Mouse (Mus musculus): ENCODE data around the gene Ankrd13d. TPM values are rescaled to one million over a fixed set of nuclear protein-coding genes. Genes with fewer than 3 reads are reported as not detected.
A peak's percentile ranks its signal among the peaks of the same experiment; 100 is the strongest.

Gene Ankrd13d
- polyA plus RNA-seq, 1 experiment from 2014 or later, result 13.5 TPM

DNA sequence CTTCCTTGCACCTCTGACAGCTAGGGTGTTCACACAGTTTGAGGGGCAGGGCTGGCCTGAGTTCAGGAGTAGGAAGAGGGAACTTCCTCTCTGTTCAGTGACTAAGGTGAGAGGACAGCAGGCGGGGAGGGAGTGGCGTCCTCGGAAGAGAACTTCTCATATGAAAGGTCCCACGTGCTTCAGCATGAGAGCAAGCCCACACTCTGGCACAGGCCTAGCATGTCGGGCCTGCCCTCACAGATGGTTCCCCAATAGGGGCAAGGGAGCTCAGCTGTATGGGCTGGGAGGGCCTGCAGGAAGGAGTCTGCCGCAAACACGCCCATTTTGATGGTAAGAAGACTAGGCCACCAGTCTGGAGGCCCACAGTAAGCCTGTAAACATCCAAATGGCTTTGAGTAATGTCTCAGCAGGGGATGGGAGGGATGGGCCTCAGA lies 17.4 kb upstream of the Ankrd13d start:
- Histone ChIP-seq H3K36me3 (peaks cover 13% of the 10 kb centered on the region), H3K27ac (no peak overlapping the region; the same call in 1 of the 2 replicates), H3K9me3 (no peaks in the 10 kb centered on the region), H3K4me2 (no peak overlapping the region), H3K9ac (0 out of 2 replicates have a peak overlapping the region, but pooled peaks have one; percentile 27), H3K4me3 (no peak overlapping the region), H3K4me1 (peaks cover 67% of the 10 kb centered on the region), H3K27me3 (no peaks in the 10 kb centered on the region)
- 60% methylated on average over 7 of the region's 7 CpGs for WGBS
- ATAC-seq (ENCODE audit: insufficient number of reproducible peaks, insufficient read depth, low FRiP score, low TSS enrichment, low read depth), result no peak

DNA sequence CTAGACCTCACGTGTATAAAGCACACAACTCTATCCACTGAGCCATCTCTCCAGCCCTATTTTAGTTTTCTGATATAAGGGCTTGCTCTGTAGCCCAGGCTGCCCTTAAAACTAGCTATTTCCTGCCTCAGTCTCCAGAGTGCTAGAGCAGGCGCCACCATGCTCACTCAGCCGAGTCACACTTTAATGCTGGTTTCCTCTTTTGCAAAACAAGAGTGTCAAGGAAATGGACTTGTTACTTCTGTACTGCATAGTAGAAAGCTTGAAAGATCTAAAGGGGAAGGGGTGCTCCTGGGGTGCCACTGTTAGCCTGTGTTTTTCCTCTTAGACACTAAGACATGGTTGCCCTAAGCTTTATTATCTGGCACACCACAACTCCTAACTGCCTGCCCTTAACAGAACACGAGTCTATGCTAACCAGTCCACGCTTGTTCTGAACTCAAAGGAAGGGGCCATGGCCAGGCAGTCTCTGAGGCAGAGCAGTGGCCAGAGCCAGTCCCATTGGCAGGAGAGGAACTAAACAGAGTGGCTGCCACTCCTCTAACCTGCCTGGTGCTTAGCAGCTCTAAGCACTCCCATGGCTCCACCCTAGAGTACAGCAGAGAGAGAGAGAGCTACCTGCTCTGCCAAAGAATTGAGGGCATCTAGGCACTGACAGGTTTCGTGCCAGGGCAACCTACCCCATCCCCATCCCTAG lies 16.8 kb upstream of the Ankrd13d start:
- Histone ChIP-seq H3K4me1 (peaks cover 66% of the 10 kb centered on the region), H3K4me3 (no peak overlapping the region), H3K9me3 (no peaks in the 10 kb centered on the region), H3K9ac (0 out of 2 replicates have a peak overlapping the region, but pooled peaks have one; percentile 27), H3K4me2 (no peak overlapping the region), H3K27me3 (no peaks in the 10 kb centered on the region), H3K27ac (no peak overlapping the region), H3K36me3 (peaks cover 18% of the 10 kb centered on the region)
- ATAC-seq (ENCODE audit: insufficient number of reproducible peaks, insufficient read depth, low FRiP score, low TSS enrichment, low read depth), result no peak
- 83% methylated on average over 6 of the region's 6 CpGs for WGBS

DNA sequence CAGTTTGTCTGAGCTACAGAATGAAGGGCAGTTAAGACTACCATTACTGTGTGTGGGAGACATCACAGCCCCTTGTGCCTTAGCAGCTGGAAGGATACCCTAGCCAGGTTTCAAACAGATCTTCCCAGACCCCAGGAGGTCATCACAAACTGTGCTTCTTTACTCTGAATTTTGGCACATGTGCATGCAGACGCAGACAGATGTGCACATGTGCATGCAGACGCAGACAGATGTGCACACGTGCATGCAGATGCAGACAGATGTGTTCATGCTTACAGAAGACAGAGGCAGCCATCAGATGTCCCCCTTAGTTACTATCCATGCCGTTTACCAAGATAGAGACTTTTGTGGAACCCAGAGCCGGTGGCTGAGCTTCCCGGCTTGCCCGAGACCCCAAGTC lies 16.2 kb upstream of the Ankrd13d start:
- Histone ChIP-seq H3K4me1 (peaks cover 64% of the 10 kb centered on the region), H3K9ac (no peak overlapping the region), H3K27me3 (no peaks in the 10 kb centered on the region), H3K4me2 (no peak overlapping the region), H3K9me3 (no peaks in the 10 kb centered on the region), H3K27ac (no peak overlapping the region), H3K36me3 (peaks cover 24% of the 10 kb centered on the region), H3K4me3 (no peak overlapping the region)
- 85% methylated on average over 7 of the region's 7 CpGs for WGBS
- no peak for ATAC-seq (ENCODE audit: insufficient number of reproducible peaks, insufficient read depth, low FRiP score, low TSS enrichment, low read depth)

DNA sequence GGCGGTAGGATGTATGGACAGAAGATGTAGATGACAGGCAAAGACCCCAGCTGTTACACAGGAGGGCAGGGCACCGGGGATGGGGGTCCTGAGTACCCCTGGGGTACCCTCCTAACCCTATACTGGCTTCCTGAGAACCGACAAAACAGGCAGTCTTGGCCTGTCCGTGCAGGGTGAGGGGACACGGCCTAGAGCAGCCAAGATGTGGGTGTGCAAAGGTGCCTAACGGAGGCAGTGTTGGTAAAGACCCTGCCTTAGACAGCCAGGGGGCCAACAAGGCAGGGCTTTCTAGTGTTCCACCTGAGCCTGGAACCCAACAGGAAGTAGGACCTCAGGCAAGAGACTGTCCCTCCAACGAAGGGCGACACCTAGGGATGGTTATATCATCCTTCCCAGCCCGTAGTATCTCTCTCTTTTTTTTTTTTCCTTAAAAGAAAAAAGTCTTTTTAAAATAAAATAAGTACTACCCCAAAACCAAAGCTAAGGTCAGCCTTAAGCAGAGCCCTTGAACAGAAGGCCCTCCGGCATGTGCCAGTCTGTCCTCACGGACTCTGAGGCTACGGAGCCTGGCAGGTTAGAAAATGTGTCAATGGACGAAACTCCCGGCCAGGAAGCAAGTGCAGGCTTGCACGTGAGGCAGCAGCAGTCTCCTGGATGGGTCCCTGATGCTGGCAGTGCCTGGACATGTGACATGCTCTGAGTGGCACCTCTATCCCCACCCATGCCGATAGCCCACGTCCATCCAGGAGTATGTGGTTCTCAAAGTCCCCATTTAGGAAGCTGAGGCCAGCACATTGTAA lies 15.6 kb upstream of the Ankrd13d start:
- Histone ChIP-seq H3K27me3 (no peaks in the 10 kb centered on the region), H3K4me1 (peaks cover 58% of the 10 kb centered on the region)
- 80% methylated on average over 17 of the region's 17 CpGs for WGBS

DNA sequence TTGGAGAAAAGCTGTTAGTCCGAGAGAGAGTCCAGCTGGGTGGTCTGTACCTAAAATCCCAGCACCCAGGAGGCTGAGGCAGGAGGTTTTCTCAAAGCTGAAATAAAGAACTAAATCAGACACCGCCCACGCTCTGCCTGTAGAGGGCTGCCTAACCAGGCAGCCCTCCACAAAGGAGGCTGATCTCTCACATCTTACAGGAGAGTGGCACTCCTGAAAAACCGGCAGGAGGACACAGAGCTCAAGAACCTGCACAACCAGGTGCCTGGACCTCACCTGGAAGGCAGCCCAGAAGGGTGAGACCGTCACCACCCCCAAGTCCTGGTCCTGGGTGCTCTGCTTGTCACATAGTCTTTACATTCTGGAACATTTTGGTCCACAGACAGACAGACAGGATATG lies 14.9 kb upstream of the Ankrd13d start:
- Histone ChIP-seq H3K4me2 (no peak overlapping the region), H3K9me3 (no peaks in the 10 kb centered on the region), H3K4me1 (peaks cover 51% of the 10 kb centered on the region), H3K27ac (no peak overlapping the region), H3K9ac (no peak overlapping the region), H3K27me3 (no peaks in the 10 kb centered on the region), H3K36me3 (peaks cover 36% of the 10 kb centered on the region), H3K4me3 (no peak overlapping the region)
- no peak for ATAC-seq (ENCODE audit: insufficient number of reproducible peaks, insufficient read depth, low FRiP score, low TSS enrichment, low read depth)
- WGBS, result 90% methylated on average over 5 of the region's 5 CpGs

More for the DNA sequence above, 15.6 kb upstream of the Ankrd13d start:
- Histone ChIP-seq H3K9ac (no peak overlapping the region), H3K4me2 (no peak overlapping the region), H3K9me3 (no peaks in the 10 kb centered on the region), H3K27ac (no peak overlapping the region), H3K4me3 (no peak overlapping the region), H3K36me3 (peaks cover 30% of the 10 kb centered on the region)
- no peak for ATAC-seq (ENCODE audit: insufficient number of reproducible peaks, insufficient read depth, low FRiP score, low TSS enrichment, low read depth)

DNA sequence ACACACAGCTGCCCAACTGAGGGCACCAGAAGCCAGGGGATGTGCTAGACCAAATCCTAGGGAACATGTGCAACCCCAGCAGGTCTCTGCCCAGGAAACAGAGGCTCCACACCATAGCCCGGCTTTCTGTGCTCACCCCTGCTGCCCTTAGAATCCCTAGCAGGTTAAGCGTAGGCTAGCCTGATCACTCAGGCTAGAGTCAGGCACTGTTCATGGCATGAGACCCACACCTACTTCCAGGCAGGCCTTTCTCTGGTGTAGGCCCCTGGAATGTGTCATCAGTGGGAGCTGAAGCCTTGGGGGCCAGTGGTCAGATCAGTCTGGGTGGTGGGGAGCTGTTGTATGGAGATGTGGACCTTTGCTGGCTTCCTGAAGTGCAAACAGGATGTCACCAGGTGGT lies 13.7 kb upstream of the Ankrd13d start:
- Histone ChIP-seq H3K36me3 (peaks cover 49% of the 10 kb centered on the region), H3K4me2 (no peak overlapping the region), H3K9me3 (no peaks in the 10 kb centered on the region), H3K9ac (no peak overlapping the region), H3K27ac (no peak overlapping the region), H3K4me1 (peaks cover 38% of the 10 kb centered on the region), H3K27me3 (no peaks in the 10 kb centered on the region), H3K4me3 (no peak overlapping the region)
- ATAC-seq (ENCODE audit: insufficient number of reproducible peaks, insufficient read depth, low FRiP score, low TSS enrichment, low read depth), result no peak
- WGBS, result 86% methylated on average over 2 of the region's 2 CpGs

DNA sequence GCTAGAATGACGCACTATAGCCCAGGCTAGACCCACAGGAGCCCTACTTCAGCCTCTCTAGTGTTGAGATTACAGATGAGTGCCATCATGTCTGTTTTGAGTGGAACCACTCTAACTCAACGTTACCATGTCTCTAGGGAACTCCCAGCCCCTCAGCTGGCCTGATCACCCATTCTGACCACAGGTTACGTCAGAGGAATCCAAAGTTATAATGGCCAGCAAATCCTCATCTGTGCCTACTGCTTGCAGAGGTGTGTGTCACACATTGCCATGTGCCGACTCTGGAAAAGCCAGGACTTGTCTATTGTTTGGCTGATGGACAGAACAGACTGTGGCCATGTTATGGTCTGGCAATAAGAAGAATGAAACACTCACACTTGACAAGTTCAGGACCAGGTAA lies 12.5 kb upstream of the Ankrd13d start:
- H3K36me3 ChIP-seq, result peaks cover 61% of the 10 kb centered on the region
- ATAC-seq (ENCODE audit: insufficient number of reproducible peaks, insufficient read depth, low FRiP score, low TSS enrichment, low read depth), result no peak
- WGBS, result 85% methylated on average over 4 of the region's 4 CpGs
- no peaks in the 10 kb centered on the region for H3K9me3 ChIP-seq
- peaks cover 26% of the 10 kb centered on the region for H3K4me1 ChIP-seq
- H3K27me3 ChIP-seq, result no peaks in the 10 kb centered on the region
- H3K9ac ChIP-seq, result no peak overlapping the region
- no peak overlapping the region for H3K4me3 ChIP-seq
- no peak overlapping the region for H3K4me2 ChIP-seq
- H3K27ac ChIP-seq, result no peak overlapping the region

DNA sequence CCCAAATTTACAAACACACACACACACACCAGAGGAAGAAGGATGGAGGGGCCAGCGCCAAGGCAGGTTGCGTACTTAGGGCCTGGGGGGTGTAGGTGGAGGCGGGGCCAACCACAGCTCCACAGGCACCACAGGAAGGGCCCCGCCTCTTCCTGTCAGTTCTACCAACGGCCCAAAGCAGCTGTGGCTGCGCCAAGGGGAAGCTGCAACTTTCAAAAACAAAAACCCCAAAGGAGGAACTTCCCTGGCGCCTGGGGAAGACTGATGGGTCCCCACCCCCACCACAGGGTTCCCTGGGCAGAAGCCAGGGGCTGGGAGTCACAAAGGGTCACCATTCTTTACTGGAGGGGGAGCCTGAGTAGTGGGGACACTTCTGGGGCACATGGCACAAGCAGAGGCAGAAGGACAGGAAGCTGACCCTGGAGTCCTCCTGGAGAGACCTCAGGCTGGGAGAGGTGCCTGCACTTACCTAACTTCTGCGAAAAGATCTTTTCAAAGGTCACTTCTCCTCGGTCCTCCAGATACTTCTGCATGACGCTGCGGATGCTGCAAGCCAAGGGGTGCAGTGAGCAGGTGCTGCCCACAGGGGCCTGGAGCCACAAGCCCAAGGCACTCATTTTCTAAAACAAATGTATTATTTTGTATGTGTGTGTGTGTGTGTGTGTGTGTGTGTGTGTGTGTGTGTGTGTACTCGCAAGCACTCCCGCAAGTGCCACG lies 11.6 kb upstream of the Ankrd13d start:
- Histone ChIP-seq H3K4me2 (no peak overlapping the region), H3K4me3 (no peak overlapping the region), H3K9ac (peak overlapping the region; percentile 6; the same call in 1 of the 2 replicates), H3K9me3 (no peaks in the 10 kb centered on the region), H3K4me1 (peaks cover 18% of the 10 kb centered on the region), H3K27me3 (no peaks in the 10 kb centered on the region), H3K36me3 (peaks cover 69% of the 10 kb centered on the region), H3K27ac (0 out of 2 replicates have a peak overlapping the region, but pooled peaks have one; percentile 12)
- 72% methylated on average over 14 of the region's 14 CpGs for WGBS
- no peak for ATAC-seq (ENCODE audit: insufficient number of reproducible peaks, insufficient read depth, low FRiP score, low TSS enrichment, low read depth)

DNA sequence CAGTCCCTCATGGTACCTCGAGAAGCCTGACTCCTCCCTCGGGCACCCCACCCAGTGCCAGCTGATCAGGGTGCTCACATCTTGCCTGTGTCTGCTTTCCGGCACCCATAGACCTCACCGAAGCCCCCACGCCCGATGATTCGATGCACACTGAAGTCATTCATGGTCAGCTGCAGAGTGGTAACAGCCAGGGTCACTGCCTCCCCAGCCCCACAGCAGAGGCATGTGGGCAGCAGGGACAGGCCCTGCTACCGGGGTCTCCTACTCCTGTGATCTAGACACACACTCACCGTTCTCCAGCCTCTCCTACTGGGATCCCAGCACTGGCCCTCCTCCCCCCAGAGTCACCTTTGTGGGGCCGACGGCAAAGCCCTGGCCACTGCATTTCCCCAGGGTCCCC lies 8.2 kb upstream of the Ankrd13d start:
- Histone ChIP-seq H3K4me1 (0 out of 2 replicates have a peak, but pooled peaks cover 8% of the 10 kb centered on the region), H3K9me3 (no peaks in the 10 kb centered on the region), H3K4me2 (no peak overlapping the region), H3K36me3 (peaks cover 97% of the 10 kb centered on the region), H3K27ac (no peak overlapping the region), H3K9ac (no peak overlapping the region), H3K4me3 (no peak overlapping the region), H3K27me3 (no peaks in the 10 kb centered on the region)
- WGBS, result 93% methylated on average over 11 of the region's 11 CpGs
- no peak for ATAC-seq (ENCODE audit: insufficient number of reproducible peaks, insufficient read depth, low FRiP score, low TSS enrichment, low read depth)

DNA sequence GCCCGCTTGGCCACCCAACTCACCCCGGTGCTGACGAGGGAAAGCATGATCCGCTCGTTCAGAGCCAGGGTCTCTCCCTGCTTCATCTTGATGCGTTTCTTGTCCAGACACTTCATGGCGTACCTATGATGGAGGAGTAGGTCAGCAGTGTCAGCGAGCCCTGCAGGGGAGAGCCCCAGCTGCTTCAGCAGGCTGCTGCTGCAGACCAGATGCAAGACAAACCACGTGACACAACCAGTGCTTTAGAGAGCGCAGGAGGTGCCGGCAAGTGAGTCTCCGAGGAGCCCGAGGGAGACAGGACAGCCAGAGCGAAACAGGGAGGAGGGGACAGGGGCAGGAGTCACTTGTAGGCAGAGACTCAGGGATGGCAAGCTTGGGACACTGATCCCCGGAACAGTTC lies 7.8 kb upstream of the Ankrd13d start:
- H3K4me1 ChIP-seq, result 0 out of 2 replicates have a peak, but pooled peaks cover 8% of the 10 kb centered on the region
- H3K4me2 ChIP-seq, result no peak overlapping the region
- no peak overlapping the region for H3K9ac ChIP-seq
- H3K4me3 ChIP-seq, result no peak overlapping the region
- H3K27me3 ChIP-seq, result no peaks in the 10 kb centered on the region
- H3K27ac ChIP-seq, result no peak overlapping the region
- peaks cover 99% of the 10 kb centered on the region for H3K36me3 ChIP-seq
- no peaks in the 10 kb centered on the region for H3K9me3 ChIP-seq
- no peak for ATAC-seq (ENCODE audit: insufficient number of reproducible peaks, insufficient read depth, low FRiP score, low TSS enrichment, low read depth)
- WGBS, result 74% methylated on average over 15 of the region's 15 CpGs

DNA sequence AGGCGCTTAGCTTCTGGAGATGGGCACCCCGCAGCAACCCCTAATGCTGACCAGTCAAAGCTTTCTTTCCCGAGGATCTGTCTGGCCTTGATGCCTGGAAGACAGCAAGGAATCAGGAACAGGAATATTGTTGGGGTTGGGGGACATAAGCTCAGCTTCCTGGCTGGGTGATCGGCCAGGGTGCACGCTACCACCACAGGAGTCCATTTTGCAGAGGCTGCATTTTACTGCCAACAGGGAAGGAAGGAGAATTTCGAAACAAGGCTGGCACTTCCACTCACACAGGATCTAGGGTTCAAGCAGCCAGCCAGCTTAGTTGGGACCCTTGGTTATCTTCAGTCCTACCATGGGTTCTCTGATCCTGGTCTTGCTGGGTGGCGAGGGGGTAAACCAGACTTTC lies 716 bp upstream of the Ankrd13d start:
- Histone ChIP-seq H3K27ac (no peak overlapping the region; the same call in 1 of the 2 replicates), H3K4me1 (peaks cover 16% of the 10 kb centered on the region), H3K9ac (peak overlapping the region; percentile 75), H3K4me3 (peak overlapping the region; percentile 55), H3K4me2 (peak overlapping the region; percentile 73), H3K27me3 (no peaks in the 10 kb centered on the region), H3K9me3 (no peaks in the 10 kb centered on the region), H3K36me3 (peaks cover 49% of the 10 kb centered on the region)
- ATAC-seq (ENCODE audit: insufficient number of reproducible peaks, insufficient read depth, low FRiP score, low TSS enrichment, low read depth), result no peak
- WGBS, result 52% methylated on average over 7 of the region's 7 CpGs

Data from embryonic facial prominence, embryonic 13.5 days (tissue).